Mouse (Mus musculus): ENCODE data around the gene Hbb-bh1.

DNA sequence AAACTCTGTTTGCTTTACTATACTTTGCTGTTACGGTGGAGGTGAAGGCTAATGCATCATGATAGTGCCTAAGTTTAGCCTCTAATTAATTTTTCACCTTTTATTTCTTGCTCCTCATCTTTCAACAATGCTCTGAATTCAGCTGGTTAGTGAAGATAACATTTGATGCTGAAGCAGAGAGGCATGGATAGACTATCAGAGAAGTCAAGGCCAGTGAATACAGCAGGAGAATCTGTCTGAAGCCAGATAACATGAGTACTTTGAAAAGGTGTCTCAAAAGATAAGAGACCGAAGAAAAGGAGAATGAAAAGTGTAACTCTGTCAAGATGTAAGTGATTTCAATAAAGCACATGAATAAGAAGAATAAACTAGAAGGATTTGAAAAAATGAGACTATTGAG lies 34.1 kb upstream of the Hbb-bh1 start:
- TF ChIP-seq GATA1 (IDR thresholded peaks at IDR 0.05; ENCODE audit: borderline replicate concordance, low read length) (no peak), FLI1 (IDR thresholded peaks at IDR 0.05; ENCODE audit: low read length) (no peak)

All from megakaryocyte, embryonic 14.5 days (primary cell).